Mouse (Mus musculus) stomach, postnatal 0 days (tissue): Measurements from ENCODE around the gene Lamtor2.

Source experiments
- CTCF ChIP-seq: IDR thresholded peaks from 2 replicates; pipeline ENCODE4 v1.5.1; 2016; ENCODE audit warnings: antibody characterized with exemption, low read depth, mild to moderate bottlenecking, moderate library complexity
- EP300 ChIP-seq: optimal IDR thresholded peaks from 2 replicates; pipeline ENCODE3; 2016; ENCODE audit warnings: antibody characterized with exemption

DNA sequence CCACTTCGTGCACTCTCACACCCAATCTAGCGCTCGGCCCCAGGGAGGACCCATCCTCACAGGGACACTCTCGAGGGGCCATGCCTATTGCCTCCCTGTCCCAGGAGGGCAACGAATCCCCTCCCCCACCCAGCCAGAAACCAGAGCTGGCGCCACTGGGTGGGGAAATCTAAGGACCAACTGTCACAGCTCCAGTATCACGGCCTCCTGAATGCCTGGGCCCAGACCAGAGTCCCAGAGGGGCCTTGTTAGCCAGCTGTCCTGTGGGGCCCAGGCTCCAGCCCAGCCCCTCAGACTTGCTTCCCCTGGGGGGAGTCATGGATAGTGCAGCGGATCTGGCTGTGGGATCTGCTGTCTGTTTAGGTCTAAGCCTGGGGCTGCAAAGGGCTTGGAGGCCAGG lies 25.3 kb downstream of the Lamtor2 start:
- TF ChIP-seq CTCF: no peak
- no peak for TF ChIP-seq EP300
